ENCODE assay signal across 14 mouse cellular contexts in genomic region chr13:40851281-40851680, GRCm38 (mm10).
"Had no signal": no experiment of that assay in that cellular context is flagged by ENCODE, and none has a peak within 500 bp of the region (broad histone marks: within the 10 kb centered on the region; RNA-seq: fewer than 3 reads in every experiment).

No protein-coding gene starts in this region.

- H3K27ac ChIP-seq: kidney, embryonic 15.5 days; layer of hippocampus, adult 2 months; liver, embryonic 12.5 days; liver, embryonic 15.5 days; lung, embryonic 15.5 days; stomach, postnatal 0 days had no signal

- H3K27me3 ChIP-seq: kidney, embryonic 15.5 days; liver, embryonic 12.5 days; liver, embryonic 15.5 days; lung, embryonic 15.5 days had no signal

- DNase-seq: kidney, postnatal 10 days; layer of hippocampus, adult 9-11 months; lung, adult 18-20 months; lung, postnatal 10 days; lung, postnatal 4 days; midbrain, embryonic 14.5 days; thymus, postnatal 36 days had no signal

- H3K36me3 ChIP-seq: kidney, embryonic 15.5 days; liver, embryonic 12.5 days; liver, embryonic 15.5 days; lung, embryonic 15.5 days had no signal

- H3K4me3 ChIP-seq: kidney, embryonic 15.5 days; layer of hippocampus, adult 2 months; liver, embryonic 12.5 days; liver, embryonic 15.5 days; lung, embryonic 15.5 days had no signal

- H3K9ac ChIP-seq: kidney, embryonic 15.5 days; liver, embryonic 12.5 days; liver, embryonic 15.5 days; lung, embryonic 15.5 days had no signal

- H3K9me3 ChIP-seq: kidney, embryonic 15.5 days; liver, embryonic 12.5 days; liver, embryonic 15.5 days; lung, embryonic 15.5 days had no signal

- H3K4me2 ChIP-seq: kidney, embryonic 15.5 days; liver, embryonic 12.5 days; liver, embryonic 15.5 days; lung, embryonic 15.5 days; midbrain, embryonic 11.5 days had no signal

- ATAC-seq: liver, embryonic 12.5 days had no signal
